Mouse (Mus musculus) induced T-regulatory cell, adult 2 months (primary cell): ENCODE measurements at regions not wholly inside any gene's neighbourhood (a gene's known extent, or its start where the extent isn't known, plus 50 kb on each side); places are given as distances from the start of the nearest gene placed in this dataset.

Experiments
- DNase-seq: peaks from one replicate; pipeline ENCODE4 v3.0.0-alpha.2; 2012; ENCODE audit warnings: low read depth

- DNase-seq: no peak
These were observed 1004.7 kb upstream of the A1bg start for GRCm38 (mm10) chr15:61927385-61928120.

- no peak for DNase-seq
These were observed 997.2 kb upstream of the A1bg start for GRCm38 (mm10) chr15:61920041-61920440.

DNA sequence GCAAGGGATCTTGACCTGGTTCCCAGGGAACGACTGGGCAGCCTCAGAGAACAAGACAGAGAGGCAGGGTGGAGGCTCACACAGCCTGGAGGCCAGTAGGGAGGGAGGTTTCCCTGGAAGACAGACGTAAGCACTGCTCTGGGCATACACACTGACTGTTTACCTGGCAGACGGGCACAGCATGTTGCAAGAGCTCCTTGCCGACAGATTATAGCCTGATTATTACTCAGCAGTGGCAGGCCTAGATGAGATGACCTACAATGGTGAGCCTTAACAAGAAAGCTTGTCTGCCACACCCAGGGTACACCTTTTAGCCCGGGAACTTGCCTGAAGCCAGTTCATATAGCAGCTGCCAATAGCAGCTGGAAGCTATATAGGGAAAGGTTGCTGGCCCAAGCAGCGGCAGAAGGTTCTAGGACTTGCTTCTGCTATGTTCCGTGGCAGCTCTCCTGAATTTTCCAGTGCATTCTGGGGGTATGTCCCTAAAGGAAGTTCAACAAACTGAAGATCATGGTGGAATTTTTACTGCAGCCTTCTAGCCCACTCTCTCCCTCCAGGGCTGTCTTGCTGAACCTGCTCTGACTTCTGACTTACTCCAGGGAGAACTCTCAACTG, 990.8 kb upstream of the A1bg start:
- DNase-seq: no peak

DNA sequence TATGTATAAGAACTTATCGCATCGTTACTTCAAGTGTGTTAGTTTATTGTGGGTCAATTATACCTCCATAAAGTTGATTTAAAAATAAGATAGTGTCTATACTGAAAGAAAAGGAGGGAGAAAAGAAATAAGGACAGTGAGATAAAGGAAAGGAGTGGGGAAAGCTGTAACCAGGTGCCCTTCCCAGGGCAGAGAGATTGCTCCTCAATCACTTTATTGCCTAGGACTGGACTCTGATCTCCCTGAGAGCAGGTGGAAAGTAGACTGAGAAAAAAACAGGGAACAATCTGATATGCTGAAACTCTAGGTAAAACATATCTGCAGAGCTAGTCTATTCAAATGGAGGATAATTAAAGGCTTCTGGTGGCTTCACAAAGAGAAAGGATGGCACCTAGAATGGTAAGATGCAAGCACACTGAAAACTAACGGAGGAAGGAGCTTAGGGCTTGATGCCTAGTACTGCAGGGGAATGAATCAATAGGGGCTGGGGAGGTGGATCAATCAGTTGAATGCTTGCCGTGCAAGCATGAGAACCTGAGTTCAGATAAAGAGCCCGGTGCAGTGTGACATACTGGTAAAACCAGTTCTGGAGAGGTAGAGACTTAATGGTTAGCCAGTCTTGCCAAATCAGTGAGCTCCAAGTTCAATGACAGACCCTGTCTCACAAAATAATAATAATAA, 982.5 kb upstream of the A1bg start:
- DNase-seq: no peak

DNA sequence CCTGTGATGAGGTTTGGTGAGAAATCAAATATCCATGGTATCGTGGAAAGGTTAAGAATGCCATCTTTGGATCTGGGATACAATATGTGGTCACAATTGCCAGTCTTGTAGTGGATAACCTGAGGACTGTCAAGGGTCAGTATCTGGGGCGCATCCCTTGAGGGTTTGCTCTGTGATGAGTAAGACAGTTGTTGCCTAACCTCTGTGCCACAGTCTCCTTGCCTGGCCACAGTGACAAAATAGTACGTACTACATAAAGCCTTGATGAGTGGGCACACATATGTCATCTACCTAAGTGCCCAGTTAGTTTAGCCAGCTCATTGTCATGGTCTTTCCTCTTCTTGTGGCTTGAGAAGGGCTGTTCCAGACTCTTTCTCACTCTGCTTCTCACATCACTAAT, 977.0 kb upstream of the A1bg start:
- DNase-seq: no peak

DNA sequence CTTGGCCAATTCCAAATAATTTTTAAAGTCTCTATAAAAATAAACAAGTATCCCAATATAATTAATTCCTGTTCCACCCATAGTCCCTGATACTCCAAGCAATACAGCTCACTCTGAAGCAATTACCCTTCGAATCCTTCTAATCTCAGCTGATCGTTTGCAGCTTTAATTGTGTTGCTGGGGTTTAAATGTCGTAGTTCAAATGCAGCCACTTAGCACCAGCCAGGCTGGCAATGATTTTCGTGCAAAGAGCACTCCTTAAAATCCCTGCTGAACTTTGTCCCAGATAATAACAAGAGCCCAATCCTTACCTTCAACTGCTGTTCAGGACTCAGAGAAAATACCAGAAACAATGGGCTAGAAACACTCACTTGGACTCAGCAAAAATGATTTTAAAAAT, 974.8 kb upstream of the A1bg start:
- no peak for DNase-seq

GRCm38 (mm10) chr15:61890330-61890729, 967.5 kb upstream of the A1bg start:
- DNase-seq: no peak

GRCm38 (mm10) chr15:61888569-61889326, 965.9 kb upstream of the A1bg start:
- no peak for DNase-seq

GRCm38 (mm10) chr15:61879408-61879807, 956.6 kb upstream of the A1bg start:
- no peak for DNase-seq

GRCm38 (mm10) chr15:61873047-61873446, 950.2 kb upstream of the A1bg start:
- no peak for DNase-seq

DNA sequence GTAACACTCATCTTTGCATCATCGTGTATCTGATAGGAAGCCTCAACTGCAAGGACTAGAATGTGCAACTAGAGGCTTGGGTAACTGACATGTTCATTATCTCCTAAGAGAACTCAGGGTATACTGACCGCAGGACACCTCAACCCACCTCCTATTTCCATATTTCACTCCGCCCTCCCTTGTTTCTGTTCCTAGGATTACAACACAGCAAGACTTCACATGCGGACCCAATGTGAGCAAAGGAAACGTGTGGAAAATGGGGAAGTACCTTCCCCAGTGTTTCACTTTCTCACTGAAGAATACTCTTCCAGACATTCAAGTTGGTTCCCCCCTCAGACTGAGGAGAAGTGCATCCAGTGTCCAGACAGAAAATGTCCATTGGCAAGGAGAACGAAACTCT, 937.9 kb upstream of the A1bg start:
- no peak for DNase-seq

DNA sequence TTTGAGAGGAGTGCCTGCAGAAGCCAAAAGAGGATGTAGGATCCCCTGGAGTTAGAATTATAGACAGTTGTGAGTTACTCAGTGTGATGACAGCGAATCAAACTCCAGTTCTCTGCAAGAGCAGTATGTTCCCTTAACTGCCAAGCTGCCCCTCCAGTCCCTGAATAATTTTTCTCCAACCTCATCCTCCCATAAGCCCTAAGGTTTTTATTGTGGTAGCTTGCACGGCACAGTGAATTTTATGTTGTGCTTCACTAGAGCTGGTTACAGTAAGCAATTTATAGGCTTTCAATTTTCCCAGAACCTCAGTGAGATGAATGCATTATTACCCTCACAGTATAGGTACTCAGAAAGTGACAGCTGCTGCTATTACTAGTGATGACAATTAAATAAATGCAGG, 933.1 kb upstream of the A1bg start:
- DNase-seq: no peak

GRCm38 (mm10) chr15:61812671-61813070, 889.9 kb upstream of the A1bg start:
- DNase-seq: no peak

- DNase-seq: no peak
These were observed 882.6 kb upstream of the A1bg start for GRCm38 (mm10) chr15:61805379-61805778.

- DNase-seq: no peak
These were observed 877.3 kb upstream of the A1bg start for GRCm38 (mm10) chr15:61800155-61800554.

- DNase-seq: no peak
These were observed 875.0 kb upstream of the A1bg start for GRCm38 (mm10) chr15:61797827-61798226.

DNA sequence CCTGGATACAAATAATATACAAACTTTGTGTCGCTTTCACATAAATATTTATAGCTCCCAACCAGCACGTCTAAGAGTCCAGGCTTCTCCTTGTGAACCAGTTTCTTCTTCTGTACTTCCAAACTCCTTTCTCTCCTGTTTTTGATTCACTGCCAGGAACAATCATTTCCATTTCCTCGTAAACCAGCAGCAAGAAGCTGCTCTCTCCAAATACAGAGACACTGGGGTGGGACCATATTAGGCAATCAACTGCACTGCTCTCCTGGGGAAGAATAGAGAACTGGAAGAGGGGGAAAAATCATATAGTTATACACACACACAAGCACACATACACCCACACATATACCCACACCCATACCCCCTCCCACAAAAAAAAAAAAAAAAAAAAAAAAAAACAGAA, 871.7 kb upstream of the A1bg start:
- DNase-seq: no peak

DNA sequence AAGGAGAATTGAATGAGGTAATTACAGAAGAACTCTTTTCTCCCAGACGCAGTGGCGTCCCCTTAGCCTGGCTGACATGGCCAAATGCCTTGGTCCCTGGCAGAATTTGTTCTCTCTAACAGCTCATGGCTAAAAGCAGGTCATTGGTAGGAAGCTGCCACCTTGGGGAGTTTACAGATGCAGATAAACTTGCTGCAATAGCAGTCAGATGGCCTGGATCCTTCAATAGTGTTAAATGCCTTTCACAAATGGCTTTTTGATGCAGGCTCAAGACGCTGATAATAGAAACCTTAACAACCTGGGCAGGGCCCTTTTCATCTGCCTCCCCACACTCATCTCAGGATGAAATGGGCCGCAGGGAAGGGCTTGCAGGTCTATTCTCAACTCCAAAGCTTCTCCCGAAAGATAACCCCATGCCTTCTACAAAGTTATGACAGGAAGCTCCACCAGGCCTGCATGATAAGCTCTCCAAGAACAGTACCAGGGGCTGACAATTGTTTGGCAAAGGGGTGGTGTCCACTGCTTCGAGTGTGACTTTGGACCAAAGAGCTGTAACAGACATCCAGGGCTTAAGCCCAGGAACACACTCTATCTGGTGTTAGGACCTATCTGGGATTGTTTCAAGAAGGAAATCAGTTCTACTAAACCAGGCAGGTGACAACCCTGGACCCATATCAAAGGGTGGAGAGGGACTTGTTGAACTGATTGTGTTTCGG, 867.2 kb upstream of the A1bg start:
- DNase-seq: no peak

- no peak for DNase-seq
These were observed 864.2 kb upstream of the A1bg start for GRCm38 (mm10) chr15:61787046-61787445.

DNA sequence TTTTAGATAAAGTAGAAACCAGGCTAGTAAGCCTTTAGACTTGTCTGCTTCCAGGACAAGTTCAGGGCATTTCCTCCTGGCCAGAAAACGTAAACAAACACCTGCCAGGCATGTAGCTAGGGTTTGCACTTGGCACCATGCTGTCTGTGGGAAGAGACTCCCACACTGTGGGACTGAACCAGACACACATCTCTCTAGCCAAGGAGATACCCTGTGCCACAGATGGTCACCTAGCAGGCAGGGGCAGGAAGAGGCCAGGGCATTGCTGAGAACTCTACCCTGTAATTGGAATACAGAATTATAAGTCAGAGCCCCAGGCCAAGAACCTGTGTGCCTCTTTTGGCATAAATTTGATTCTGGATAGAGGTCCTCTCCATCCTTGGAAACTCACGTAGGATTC, 858.7 kb upstream of the A1bg start:
- no peak for DNase-seq

DNA sequence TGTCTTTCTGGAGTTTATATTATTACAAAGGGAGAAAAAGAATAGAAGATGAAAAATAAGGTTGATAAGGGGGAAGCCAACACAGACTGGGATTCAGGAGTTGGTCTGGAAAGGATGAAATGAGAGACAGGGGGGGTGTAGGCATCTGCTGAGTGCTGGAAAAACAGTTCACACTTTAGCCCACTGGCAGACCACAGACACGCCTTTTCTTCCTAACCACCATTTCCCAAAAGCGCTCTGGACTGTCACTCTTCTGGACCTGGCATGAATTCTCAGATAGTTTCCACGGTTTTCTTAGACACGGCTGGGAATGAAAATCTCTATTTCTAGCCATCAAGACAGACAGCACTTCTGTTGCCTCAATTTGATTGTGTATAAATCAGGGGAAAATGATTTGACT, 850.2 kb upstream of the A1bg start:
- no peak for DNase-seq
